ENCODE assay signal across 25 mouse cellular contexts in genomic region chr4:122947223-122947622, GRCm38 (mm10).
"Had no signal": no experiment of that assay in that cellular context is flagged by ENCODE, and none has a peak within 500 bp of the region (broad histone marks: within the 10 kb centered on the region; RNA-seq: fewer than 3 reads in every experiment).

No protein-coding gene starts in this region.

- H3K27me3 ChIP-seq: heart, embryonic 15.5 days; hindbrain, embryonic 13.5 days; hindbrain, embryonic 15.5 days; kidney, embryonic 15.5 days; limb, embryonic 13.5 days; limb, embryonic 15.5 days; liver, embryonic 13.5 days had no signal

- H3K9me3 ChIP-seq: heart, embryonic 13.5 days; heart, embryonic 15.5 days; hindbrain, embryonic 13.5 days; hindbrain, embryonic 15.5 days; kidney, embryonic 15.5 days; limb, embryonic 13.5 days; limb, embryonic 15.5 days; liver, embryonic 13.5 days had no signal

- H3K9ac ChIP-seq: heart, embryonic 13.5 days; heart, embryonic 15.5 days; hindbrain, embryonic 13.5 days; hindbrain, embryonic 15.5 days; kidney, embryonic 15.5 days; limb, embryonic 13.5 days; limb, embryonic 15.5 days; liver, embryonic 13.5 days had no signal

- H3K4me1 ChIP-seq: heart, embryonic 13.5 days; heart, embryonic 15.5 days; hindbrain, embryonic 13.5 days; hindbrain, embryonic 15.5 days; kidney, embryonic 15.5 days; limb, embryonic 13.5 days; limb, embryonic 15.5 days; liver, embryonic 13.5 days had no signal

- H3K27ac ChIP-seq: heart, adult 2 months; heart, embryonic 13.5 days; heart, embryonic 15.5 days; hindbrain, embryonic 13.5 days; hindbrain, embryonic 15.5 days; hindbrain, postnatal 0 days; kidney, embryonic 15.5 days; limb, embryonic 13.5 days; limb, embryonic 15.5 days; liver, embryonic 13.5 days had no signal

- ATAC-seq: hindbrain, postnatal 0 days; intestine, embryonic 16.5 days had no signal

- DNase-seq: gastrocnemius, postnatal 14 days; gastrocnemius, postnatal 36 days; heart, adult 11 months; heart, adult 2 months; heart, postnatal 14 days; heart, postnatal 36 days; kidney, adult 11 months; kidney, adult 2 months; kidney, adult 9 months; kidney, postnatal 10 days; kidney, postnatal 36 days; layer of hippocampus, adult 9-11 months; layer of hippocampus, postnatal 36 days; left cerebral cortex, postnatal 4 days; liver, embryonic 13.5 days had no signal

- H3K4me3 ChIP-seq: heart, adult 2 months; heart, embryonic 13.5 days; heart, embryonic 15.5 days; hindbrain, embryonic 13.5 days; hindbrain, embryonic 15.5 days; kidney, embryonic 15.5 days; limb, embryonic 13.5 days; limb, embryonic 15.5 days; liver, embryonic 13.5 days had no signal

- H3K36me3 ChIP-seq: heart, embryonic 13.5 days; heart, embryonic 15.5 days; hindbrain, embryonic 15.5 days; liver, embryonic 13.5 days had no signal

- H3K4me2 ChIP-seq: heart, embryonic 11.5 days; heart, embryonic 13.5 days; heart, embryonic 15.5 days; hindbrain, embryonic 13.5 days; hindbrain, embryonic 15.5 days; kidney, embryonic 15.5 days; limb, embryonic 13.5 days; limb, embryonic 15.5 days; liver, embryonic 13.5 days had no signal
